Mouse (Mus musculus) liver (tissue): ENCODE data around the gene Rtkn.

Experiments used
- DNase-seq: peaks from one replicate; pipeline ENCODE4 v3.0.0-alpha.2; 2020; ENCODE audit warnings: mixed read lengths

Rtkn gene

GRCm38 (mm10) chr6:83180605-83181004 lies 45.3 kb downstream of the Rtkn start:
- no peak for DNase-seq

- no peak for DNase-seq
Observed at GRCm38 (mm10) chr6:83184858-83185435, 49.7 kb downstream of the Rtkn start.

GRCm38 (mm10) chr6:83185895-83186861 lies 50.9 kb downstream of the Rtkn start:
- DNase-seq = peak; percentile 59

GRCm38 (mm10) chr6:83186946-83187345 lies 51.7 kb downstream of the Rtkn start:
- DNase-seq = no peak

- no peak for DNase-seq
Observed at GRCm38 (mm10) chr6:83193571-83193970, 58.3 kb downstream of the Rtkn start.

GRCm38 (mm10) chr6:83197345-83198004 lies 62.2 kb downstream of the Rtkn start:
- no peak for DNase-seq
